Mouse (Mus musculus): ENCODE results near the gene Slit3. TPM values are rescaled to one million over a fixed set of nuclear protein-coding genes. Genes with fewer than 3 reads are reported as not detected.

The Slit3 gene
- total RNA-seq, 2 experiments from 2014 or later, result 9.3 to 9.8 TPM

GRCm38 (mm10) chr11:35421728-35422127, 300.7 kb downstream of the Slit3 start:
- intact Hi-C loops (cut with DNase I), result no loop called here
- DNase-seq, result no peak

GRCm38 (mm10) chr11:35428036-35428435, 307.0 kb downstream of the Slit3 start:
- intact Hi-C loops (cut with DNase I), result no loop called here
- no peak for DNase-seq

GRCm38 (mm10) chr11:35431130-35431529, 310.1 kb downstream of the Slit3 start:
- intact Hi-C loops (cut with DNase I), result no loop called here
- no peak for DNase-seq

GRCm38 (mm10) chr11:35437510-35437909, 316.5 kb downstream of the Slit3 start:
- intact Hi-C loops (cut with DNase I), result no loop called here
- DNase-seq, result no peak

GRCm38 (mm10) chr11:35440186-35440585, 319.2 kb downstream of the Slit3 start:
- DNase-seq, result no peak
- intact Hi-C loops (cut with DNase I), result loop anchor here (10.0 kb wide), 1 partner anchor 595 kb away; no protein-coding TSS in a partner anchor

- intact Hi-C loops (cut with DNase I), result loop anchor here (10.0 kb wide), 1 partner anchor 600 kb away; no protein-coding TSS in a partner anchor
- no peak for DNase-seq
These were observed 323.6 kb downstream of the Slit3 start for GRCm38 (mm10) chr11:35444489-35445100.

- no peak for DNase-seq
- intact Hi-C loops (cut with DNase I), result loop anchor here (10.0 kb wide), 1 partner anchor 603 kb away; no protein-coding TSS in a partner anchor
These were observed 326.9 kb downstream of the Slit3 start for GRCm38 (mm10) chr11:35447951-35448350.

GRCm38 (mm10) chr11:35449199-35449598, 328.2 kb downstream of the Slit3 start:
- DNase-seq, result no peak
- intact Hi-C loops (cut with DNase I), result loop anchor here (10.0 kb wide), 1 partner anchor 604 kb away; no protein-coding TSS in a partner anchor

GRCm38 (mm10) chr11:35451636-35452035, 330.6 kb downstream of the Slit3 start:
- intact Hi-C loops (cut with DNase I), result loop anchor here (2.0 kb wide), 1 partner anchor 333 kb away; no protein-coding TSS in a partner anchor
- DNase-seq, result peak; percentile 43 to 48

GRCm38 (mm10) chr11:35452413-35452812, 331.4 kb downstream of the Slit3 start:
- intact Hi-C loops (cut with DNase I), result no loop called here
- no peak for DNase-seq

- DNase-seq, result no peak
- intact Hi-C loops (cut with DNase I), result no loop called here
These were observed 333.2 kb downstream of the Slit3 start for GRCm38 (mm10) chr11:35454191-35454725.

- no peak for DNase-seq
- intact Hi-C loops (cut with DNase I), result no loop called here
These were observed 333.8 kb downstream of the Slit3 start for GRCm38 (mm10) chr11:35454781-35455180.

- intact Hi-C loops (cut with DNase I), result no loop called here
These were observed 337.0 kb downstream of the Slit3 start for GRCm38 (mm10) chr11:35458068-35458467.

GRCm38 (mm10) chr11:35466701-35467100, 345.7 kb downstream of the Slit3 start:
- no peak for DNase-seq

More at GRCm38 (mm10) chr11:35458068-35458467, 337.0 kb downstream of the Slit3 start:
- no peak for DNase-seq

GRCm38 (mm10) chr11:35468847-35469246, 347.8 kb downstream of the Slit3 start:
- DNase-seq, result no peak
- intact Hi-C loops (cut with DNase I), result loop anchor here (10.0 kb wide), 1 partner anchor 226 kb away; no protein-coding TSS in a partner anchor

More at GRCm38 (mm10) chr11:35466701-35467100, 345.7 kb downstream of the Slit3 start:
- intact Hi-C loops (cut with DNase I), result loop anchor here (10.0 kb wide), 1 partner anchor 228 kb away; no protein-coding TSS in a partner anchor

- intact Hi-C loops (cut with DNase I), result loop anchor here (10.0 kb wide), 1 partner anchor 225 kb away; no protein-coding TSS in a partner anchor
- no peak for DNase-seq
These were observed 348.9 kb downstream of the Slit3 start for GRCm38 (mm10) chr11:35469940-35470339.

GRCm38 (mm10) chr11:35470853-35471252, 349.8 kb downstream of the Slit3 start:
- no peak for DNase-seq
- intact Hi-C loops (cut with DNase I), result no loop called here

- intact Hi-C loops (cut with DNase I), result no loop called here
These were observed 352.0 kb downstream of the Slit3 start for GRCm38 (mm10) chr11:35472842-35473616.

GRCm38 (mm10) chr11:35473617-35473996, 352.6 kb downstream of the Slit3 start:
- intact Hi-C loops (cut with DNase I), result no loop called here
- DNase-seq, result no peak

More at GRCm38 (mm10) chr11:35472842-35473616, 352.0 kb downstream of the Slit3 start:
- DNase-seq, result no peak

- DNase-seq, result no peak
These were observed 359.1 kb downstream of the Slit3 start for GRCm38 (mm10) chr11:35480146-35480545.

More at GRCm38 (mm10) chr11:35480146-35480545, 359.1 kb downstream of the Slit3 start:
- intact Hi-C loops (cut with DNase I), result no loop called here

Measured in gastrocnemius, postnatal 36 days (tissue).